Mouse (Mus musculus): ENCODE results near the gene Col8a1. TPM values are rescaled to one million over a fixed set of nuclear protein-coding genes. Genes with fewer than 3 reads are reported as not detected.

The Col8a1 gene
- polyA plus RNA-seq, 1 experiment = 0.87 TPM

DNA sequence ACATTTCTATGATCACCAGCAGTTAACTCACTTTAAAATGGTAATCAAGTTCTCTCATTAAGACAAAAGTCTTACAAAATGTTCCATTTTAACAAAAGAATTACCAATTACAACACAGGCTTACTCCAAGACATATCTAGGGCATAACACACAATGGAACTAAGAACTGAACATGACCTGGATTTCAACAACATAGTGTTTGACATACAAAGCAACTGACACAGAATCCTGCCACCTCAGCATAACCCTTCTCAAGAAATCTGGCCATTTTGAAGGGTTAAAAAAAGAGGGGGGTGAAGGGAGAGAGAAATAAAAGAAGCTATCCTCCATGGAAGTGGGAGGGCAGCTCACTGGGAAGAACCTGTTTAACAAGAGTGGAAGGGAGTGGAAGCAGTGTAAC lies 153.5 kb downstream of the Col8a1 start:
- no peak overlapping the region for H3K27ac ChIP-seq (ENCODE audit: insufficient read depth, low read length)
- no peak for DNase-seq
- no peak for TF ChIP-seq CTCF (IDR thresholded peaks at IDR 0.05; ENCODE audit: borderline replicate concordance, insufficient read depth, low read depth, low read length)
- TF ChIP-seq POLR2A (IDR thresholded peaks at IDR 0.05; ENCODE audit: borderline replicate concordance, insufficient read depth, low read length) = no peak
- H3K27me3 ChIP-seq (ENCODE audit: control insufficient read depth, insufficient read depth, low read length) = no peaks in the 10 kb centered on the region
- H3K4me1 ChIP-seq (ENCODE audit: control insufficient read depth, insufficient read depth, low read length) = no peaks in the 10 kb centered on the region
- H3K4me3 ChIP-seq (replicated peaks; ENCODE audit: insufficient read depth, low read depth, low read length) = no peak overlapping the region

DNA sequence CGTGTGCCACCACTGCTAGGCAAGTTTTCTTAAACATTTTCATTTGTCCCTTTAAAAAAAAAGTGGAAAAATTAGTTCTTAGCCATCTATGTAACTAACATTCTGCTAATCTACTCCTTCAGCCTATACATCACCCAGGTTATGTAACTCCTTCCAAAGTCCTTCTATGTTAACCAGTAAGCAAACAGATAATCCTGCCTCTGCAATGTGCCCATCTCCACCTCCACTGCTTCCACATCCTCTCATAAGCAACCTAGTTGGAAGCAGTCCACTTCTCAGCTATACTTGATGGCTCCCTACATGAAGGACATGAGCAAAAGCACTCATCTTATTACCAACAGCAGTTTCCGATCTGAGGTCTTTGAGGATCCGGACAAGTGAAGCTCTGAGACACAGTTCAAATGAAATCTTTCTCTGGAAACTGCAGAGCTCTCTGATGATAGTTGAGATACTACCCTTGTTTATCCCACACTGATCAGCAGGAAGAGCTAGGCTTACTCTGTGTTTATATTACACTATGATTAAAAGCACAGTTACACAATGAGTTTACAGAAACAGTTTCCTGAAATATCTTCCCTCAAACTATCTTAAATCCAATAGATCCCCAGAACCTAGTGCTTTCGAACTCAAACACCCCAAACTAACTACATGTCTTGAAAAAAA lies 157.1 kb downstream of the Col8a1 start:
- WGBS = 89% methylated on average over 4 of the region's 4 CpGs
- DNase-seq = no peak
- no peak overlapping the region for H3K27ac ChIP-seq (ENCODE audit: insufficient read depth, low read length)
- H3K4me1 ChIP-seq (ENCODE audit: control insufficient read depth, insufficient read depth, low read length) = no peaks in the 10 kb centered on the region
- H3K4me3 ChIP-seq (replicated peaks; ENCODE audit: insufficient read depth, low read depth, low read length) = no peak overlapping the region
- H3K27me3 ChIP-seq (ENCODE audit: control insufficient read depth, insufficient read depth, low read length) = no peaks in the 10 kb centered on the region
- no peak for TF ChIP-seq POLR2A (IDR thresholded peaks at IDR 0.05; ENCODE audit: borderline replicate concordance, insufficient read depth, low read length)
- TF ChIP-seq CTCF (IDR thresholded peaks at IDR 0.05; ENCODE audit: borderline replicate concordance, insufficient read depth, low read depth, low read length) = no peak

DNA sequence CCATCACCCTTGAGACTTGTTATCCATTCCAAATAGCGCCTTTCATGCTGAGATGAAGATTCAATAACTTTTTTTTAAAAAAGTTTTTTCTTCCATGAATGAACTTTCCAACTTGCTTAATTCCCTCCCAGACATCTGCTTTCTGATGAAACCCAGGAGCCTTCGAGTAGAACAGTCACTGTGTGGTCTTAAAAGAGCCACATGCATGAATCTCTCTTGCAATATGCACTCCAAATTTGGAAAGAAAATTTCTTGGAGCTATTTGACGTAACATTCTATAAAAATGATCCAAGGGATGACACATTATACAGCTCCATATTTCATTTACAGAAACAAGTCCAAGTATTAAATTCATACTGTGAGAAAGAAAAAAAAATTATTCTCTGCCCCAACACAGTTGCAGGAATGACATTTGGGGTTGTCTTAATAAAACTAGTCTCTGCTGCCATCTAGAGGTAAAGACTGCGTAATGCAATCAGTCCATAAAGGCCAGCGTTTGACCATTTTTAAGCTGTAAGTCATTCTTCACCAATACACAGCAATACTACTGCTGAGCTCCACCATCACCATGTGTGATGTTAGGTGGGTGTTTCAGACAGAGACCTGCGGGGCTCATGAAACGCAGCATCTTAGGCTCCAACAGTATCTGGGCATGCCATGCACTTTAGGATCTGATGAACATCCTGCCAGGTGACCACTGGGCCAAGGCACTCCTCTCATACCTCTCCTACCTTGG lies 160.9 kb downstream of the Col8a1 start:
- H3K27ac ChIP-seq (ENCODE audit: insufficient read depth, low read length) = no peak overlapping the region
- H3K4me1 ChIP-seq (ENCODE audit: control insufficient read depth, insufficient read depth, low read length) = no peaks in the 10 kb centered on the region
- peak; percentile 15 to 35 for DNase-seq
- WGBS = 37% methylated on average over 7 of the region's 7 CpGs
- H3K4me3 ChIP-seq (replicated peaks; ENCODE audit: insufficient read depth, low read depth, low read length) = no peak overlapping the region
- TF ChIP-seq CTCF (IDR thresholded peaks at IDR 0.05; ENCODE audit: borderline replicate concordance, insufficient read depth, low read depth, low read length) (peak; percentile 56; the same call in 1 of the 2 replicates), POLR2A (IDR thresholded peaks at IDR 0.05; ENCODE audit: borderline replicate concordance, insufficient read depth, low read length) (no peak)
- no peaks in the 10 kb centered on the region for H3K27me3 ChIP-seq (ENCODE audit: control insufficient read depth, insufficient read depth, low read length)

DNA sequence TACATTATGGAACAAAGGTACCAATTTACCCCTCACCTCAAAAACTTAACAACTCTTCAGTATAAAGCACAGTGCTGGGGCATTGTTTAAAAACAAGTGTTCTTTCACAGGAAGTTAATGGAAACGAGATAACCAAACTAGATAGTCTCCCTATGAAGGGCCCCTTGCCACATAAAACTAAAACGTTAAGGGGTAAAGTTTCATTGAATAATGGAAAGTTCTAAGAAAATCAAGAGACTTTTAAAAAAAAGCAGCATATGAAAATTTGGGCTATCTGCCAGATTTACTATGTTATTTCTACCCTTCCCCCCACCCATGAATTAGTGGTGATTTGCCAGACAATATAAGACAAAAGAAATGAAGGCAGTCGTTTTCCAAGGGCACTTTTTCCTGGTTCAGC lies 169.3 kb downstream of the Col8a1 start:
- TF ChIP-seq POLR2A (IDR thresholded peaks at IDR 0.05; ENCODE audit: borderline replicate concordance, insufficient read depth, low read length) (no peak), CTCF (IDR thresholded peaks at IDR 0.05; ENCODE audit: borderline replicate concordance, insufficient read depth, low read depth, low read length) (no peak)
- no peaks in the 10 kb centered on the region for H3K27me3 ChIP-seq (ENCODE audit: control insufficient read depth, insufficient read depth, low read length)
- no peaks in the 10 kb centered on the region for H3K4me1 ChIP-seq (ENCODE audit: control insufficient read depth, insufficient read depth, low read length)
- DNase-seq = no peak
- no peak overlapping the region for H3K27ac ChIP-seq (ENCODE audit: insufficient read depth, low read length)
- H3K4me3 ChIP-seq (replicated peaks; ENCODE audit: insufficient read depth, low read depth, low read length) = no peak overlapping the region
- 52% methylated on average over 3 of the region's 3 CpGs for WGBS

DNA sequence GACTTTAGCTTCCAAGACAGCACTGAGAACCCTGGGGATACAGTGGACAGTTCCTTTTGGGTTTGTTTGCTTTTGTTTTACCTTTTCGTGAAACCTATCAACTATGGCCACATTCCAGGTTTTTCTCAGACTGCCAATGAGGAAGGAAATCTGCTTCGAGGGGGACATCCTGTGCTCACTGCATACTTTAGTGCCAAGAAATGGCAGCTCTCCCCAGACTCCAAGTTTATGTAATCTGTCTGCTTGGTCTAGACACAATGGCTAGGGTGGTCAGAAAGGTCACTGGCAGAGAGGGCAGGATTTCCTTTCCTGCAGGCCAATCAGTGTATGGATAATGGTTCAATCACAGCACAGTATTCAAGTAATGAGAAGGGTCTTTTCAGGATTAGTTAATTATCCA lies 172.5 kb downstream of the Col8a1 start:
- no peak overlapping the region for H3K27ac ChIP-seq (ENCODE audit: insufficient read depth, low read length)
- H3K4me1 ChIP-seq (ENCODE audit: control insufficient read depth, insufficient read depth, low read length) = no peaks in the 10 kb centered on the region
- 46% methylated on average over 2 of the region's 2 CpGs for WGBS
- no peaks in the 10 kb centered on the region for H3K27me3 ChIP-seq (ENCODE audit: control insufficient read depth, insufficient read depth, low read length)
- TF ChIP-seq POLR2A (IDR thresholded peaks at IDR 0.05; ENCODE audit: borderline replicate concordance, insufficient read depth, low read length) (no peak), CTCF (IDR thresholded peaks at IDR 0.05; ENCODE audit: borderline replicate concordance, insufficient read depth, low read depth, low read length) (no peak)
- no peak overlapping the region for H3K4me3 ChIP-seq (replicated peaks; ENCODE audit: insufficient read depth, low read depth, low read length)
- DNase-seq = no peak

DNA sequence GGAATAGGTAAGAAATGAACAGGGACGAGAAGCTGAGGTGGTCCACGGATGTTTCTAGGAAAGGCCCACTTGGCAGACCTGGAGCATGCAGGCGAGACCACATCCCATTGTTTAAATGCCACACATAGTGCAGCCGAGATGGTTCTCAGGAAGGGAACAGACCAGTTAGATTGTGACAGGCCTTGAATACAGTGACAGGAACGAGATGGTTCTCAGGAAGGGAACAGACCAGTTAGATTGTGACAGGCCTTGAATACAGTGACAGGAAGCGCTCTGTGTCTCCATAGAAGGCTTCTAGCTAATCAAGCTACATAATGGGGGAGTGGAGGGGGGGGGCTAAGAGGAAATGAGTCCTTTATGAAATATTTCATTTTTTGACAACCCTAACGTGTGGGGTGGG lies 174.5 kb downstream of the Col8a1 start:
- no peaks in the 10 kb centered on the region for H3K27me3 ChIP-seq (ENCODE audit: control insufficient read depth, insufficient read depth, low read length)
- H3K4me1 ChIP-seq (ENCODE audit: control insufficient read depth, insufficient read depth, low read length) = no peaks in the 10 kb centered on the region
- DNase-seq = no peak
- H3K4me3 ChIP-seq (replicated peaks; ENCODE audit: insufficient read depth, low read depth, low read length) = no peak overlapping the region
- TF ChIP-seq CTCF (IDR thresholded peaks at IDR 0.05; ENCODE audit: borderline replicate concordance, insufficient read depth, low read depth, low read length) (no peak), POLR2A (IDR thresholded peaks at IDR 0.05; ENCODE audit: borderline replicate concordance, insufficient read depth, low read length) (no peak)
- WGBS = 74% methylated on average over 7 of the region's 7 CpGs
- H3K27ac ChIP-seq (ENCODE audit: insufficient read depth, low read length) = no peak overlapping the region

DNA sequence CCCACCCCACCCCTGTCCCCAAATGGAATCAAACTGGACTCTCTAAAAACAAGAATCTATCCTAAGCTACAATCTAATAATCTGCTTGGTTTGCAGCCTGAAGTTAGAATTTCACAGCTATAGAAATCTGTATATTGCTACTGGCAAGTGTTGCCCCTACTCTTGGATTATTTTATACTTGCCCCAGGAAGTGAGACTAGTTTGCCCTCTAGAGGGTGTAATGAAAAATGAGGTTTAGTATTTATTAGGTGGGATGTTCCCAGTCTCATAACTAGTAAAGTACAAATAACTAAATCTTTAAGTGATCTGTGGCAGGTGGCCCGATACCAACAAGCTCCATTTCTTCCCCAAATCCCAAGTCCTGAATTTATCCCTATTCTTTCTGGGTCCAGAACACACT lies 177.0 kb downstream of the Col8a1 start:
- 94% methylated on average over 1 of the region's 1 CpGs for WGBS
- Histone ChIP-seq H3K27ac (ENCODE audit: insufficient read depth, low read length) (no peak overlapping the region), H3K4me1 (ENCODE audit: control insufficient read depth, insufficient read depth, low read length) (no peaks in the 10 kb centered on the region), H3K4me3 (replicated peaks; ENCODE audit: insufficient read depth, low read depth, low read length) (no peak overlapping the region), H3K27me3 (ENCODE audit: control insufficient read depth, insufficient read depth, low read length) (no peaks in the 10 kb centered on the region)
- TF ChIP-seq POLR2A (IDR thresholded peaks at IDR 0.05; ENCODE audit: borderline replicate concordance, insufficient read depth, low read length) (no peak), CTCF (IDR thresholded peaks at IDR 0.05; ENCODE audit: borderline replicate concordance, insufficient read depth, low read depth, low read length) (no peak)
- no peak for DNase-seq
